Mouse (Mus musculus): ENCODE measurements at regions not wholly inside any gene's neighbourhood (a gene's known extent, or its start where the extent isn't known, plus 50 kb on each side); places are given as distances from the start of the nearest gene placed in this dataset.

GRCm38 (mm10) chr9:32924333-32924886, 288.4 kb downstream of the Ets1 start:
- no peak for TF ChIP-seq EP300 (IDR thresholded peaks at IDR 0.05; ENCODE audit: low read depth)
- TF ChIP-seq CTCF (IDR thresholded peaks at IDR 0.05; ENCODE audit: low read depth) = no peak

All from liver, postnatal 0 days (tissue).